Mouse (Mus musculus) cerebellum, postnatal 36 days (tissue): ENCODE data around the gene Trpm8.
A peak's percentile ranks its signal among the peaks of the same experiment; 100 is the strongest.

ENCODE experiments used
- DNase-seq, 2 experiments: peaks; one replicate each; pipeline ENCODE4 v3.0.0; 2021 to 2022; ENCODE audit warnings: mixed read lengths in 2 of 2

The Trpm8 gene

DNA sequence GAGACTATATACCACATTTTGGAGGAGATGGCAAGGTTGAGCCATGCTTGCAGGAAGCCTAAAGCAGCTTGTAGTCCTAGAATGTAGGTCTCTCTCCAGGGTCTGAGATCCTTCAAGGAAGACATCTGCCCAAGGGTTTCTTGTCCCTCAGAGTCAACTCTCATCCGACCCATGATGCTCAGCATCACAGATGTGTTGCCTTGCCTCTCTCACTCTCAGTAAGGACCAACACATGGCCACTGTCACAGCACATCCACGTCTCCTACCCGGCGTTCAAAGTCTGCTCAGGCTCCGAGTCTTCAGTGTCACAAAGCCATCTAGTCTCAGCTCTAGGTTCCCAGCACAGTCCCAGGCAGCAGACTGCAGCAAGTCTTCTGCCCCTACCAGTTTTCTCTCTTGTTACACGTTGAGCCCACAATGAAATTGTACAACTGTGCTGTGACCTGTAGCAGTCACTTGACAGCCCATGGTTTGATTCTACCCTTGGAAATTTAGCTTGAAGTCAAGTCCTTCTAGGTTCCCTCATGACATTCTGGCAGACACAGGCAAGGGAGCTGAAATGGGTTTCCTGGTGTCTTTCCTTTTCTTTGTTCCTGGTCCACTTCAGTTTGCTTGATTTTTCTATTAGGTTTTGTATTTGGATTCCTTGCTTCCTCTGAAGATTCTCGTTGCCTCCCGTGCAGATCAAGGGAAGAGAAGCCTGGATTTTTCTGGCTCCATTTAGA lies 27.0 kb downstream of the Trpm8 start:
- no peak for DNase-seq

DNA sequence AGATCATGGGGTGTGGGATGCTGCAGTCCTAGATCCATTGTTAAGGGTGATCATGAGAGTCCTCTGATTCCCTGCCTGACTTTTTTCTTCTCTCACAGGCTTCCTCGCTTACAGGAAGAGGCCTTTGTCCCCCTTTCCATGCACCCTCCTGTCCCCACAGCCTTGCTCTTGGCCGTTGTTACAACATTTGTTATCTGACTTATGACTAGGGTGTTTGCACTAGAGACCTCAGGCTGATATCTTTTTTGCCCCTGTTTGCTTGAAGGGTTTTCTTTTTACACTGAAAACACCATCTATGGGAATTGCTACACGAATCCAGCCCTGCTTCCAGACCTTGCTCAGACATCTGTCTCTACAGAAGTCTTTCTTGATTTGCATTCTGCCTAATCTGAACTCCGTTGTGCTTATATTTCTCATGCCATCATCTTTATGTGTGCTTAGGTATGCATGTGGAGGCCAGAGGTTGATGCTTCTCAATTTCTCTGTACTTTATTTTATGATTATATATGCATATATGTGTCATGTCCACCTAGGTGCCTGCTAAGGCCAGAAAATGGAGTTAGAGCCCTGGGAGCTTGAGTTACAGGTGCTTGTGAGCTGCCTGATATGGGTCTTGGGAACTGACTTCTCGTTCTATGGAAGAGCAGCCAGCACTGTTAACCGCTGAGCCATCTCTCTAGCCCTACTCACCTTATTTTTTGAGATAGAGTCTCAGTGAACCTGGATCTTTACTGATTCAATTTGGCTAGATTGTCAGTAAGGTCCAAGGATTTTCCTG lies 27.7 kb downstream of the Trpm8 start:
- no peak for DNase-seq

DNA sequence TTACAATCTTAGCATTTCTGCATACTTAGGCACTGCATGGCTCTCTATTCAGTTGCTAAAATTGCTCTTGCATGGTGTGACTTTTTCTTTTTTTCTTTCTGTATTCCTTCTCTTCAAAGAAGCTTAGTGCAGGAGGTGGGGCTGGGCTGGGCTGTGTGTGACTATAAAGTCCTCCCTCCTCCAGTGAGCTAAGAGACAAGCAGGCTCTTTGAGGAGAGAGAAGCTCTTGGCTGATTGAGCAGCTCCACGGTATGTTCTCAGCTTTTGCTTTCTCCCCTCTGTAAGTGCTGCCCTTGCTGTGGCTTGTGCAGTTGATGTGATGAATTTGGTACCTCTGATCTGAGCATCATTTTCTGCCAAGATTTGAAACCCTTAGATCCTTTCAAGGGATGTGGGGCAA lies 29.1 kb downstream of the Trpm8 start:
- no peak for DNase-seq

DNA sequence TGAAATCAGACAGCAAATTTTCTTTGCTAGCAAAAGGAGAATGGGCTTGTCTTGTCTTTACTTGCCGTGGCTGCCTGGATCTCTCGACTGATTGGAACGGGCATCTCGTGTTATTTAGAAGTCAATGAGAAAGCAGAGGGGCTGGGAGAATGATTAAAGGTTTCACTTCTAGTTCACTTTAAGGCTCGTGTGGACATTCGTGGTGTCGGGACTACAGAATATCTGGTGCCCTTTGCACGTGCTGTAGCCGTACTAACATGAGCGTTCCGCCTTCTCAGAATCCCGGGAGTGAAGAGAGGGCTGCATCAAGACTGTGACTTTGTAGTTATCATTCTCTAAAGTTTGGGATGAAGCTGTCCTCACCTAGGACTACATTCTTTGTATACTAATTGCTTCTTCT lies 29.7 kb downstream of the Trpm8 start:
- no peak for DNase-seq

DNA sequence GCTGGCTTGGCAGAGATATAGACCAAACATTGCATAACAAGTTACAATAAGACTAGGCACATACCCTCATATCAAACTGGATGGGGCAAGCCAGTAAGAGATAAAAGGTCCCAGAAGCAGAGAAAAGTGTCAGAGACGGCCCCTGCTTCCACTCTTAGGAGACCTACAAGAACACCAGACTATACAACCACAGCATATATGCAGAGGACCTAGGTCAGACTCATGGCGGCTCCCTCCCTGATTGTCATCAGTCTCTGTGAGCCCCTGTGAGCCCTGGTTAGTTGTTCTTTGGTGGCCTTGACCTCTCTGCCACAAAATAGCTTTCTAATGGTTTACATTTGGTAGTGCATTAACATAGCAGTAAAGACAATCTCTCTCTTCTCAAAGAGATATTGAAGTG lies 31.6 kb downstream of the Trpm8 start:
- DNase-seq, result no peak

DNA sequence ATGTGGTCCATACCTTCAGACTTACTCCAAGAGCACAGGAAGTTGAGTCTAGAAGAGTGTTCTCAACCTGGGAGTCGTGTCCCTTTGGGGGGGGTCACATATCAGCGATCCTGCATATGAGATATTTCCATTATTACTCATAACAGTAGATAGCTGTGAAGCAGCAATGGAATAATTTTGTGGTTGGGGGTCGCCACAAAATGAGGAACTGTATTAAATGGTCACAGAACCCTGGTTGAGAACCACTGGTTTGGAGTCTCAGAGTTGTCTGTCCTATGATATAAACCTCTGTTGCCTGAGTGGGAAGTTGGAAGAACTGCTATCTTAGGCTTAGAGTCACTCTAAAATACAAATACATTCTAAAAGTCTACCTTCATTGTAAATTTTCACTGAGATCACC lies 32.4 kb downstream of the Trpm8 start:
- no peak for DNase-seq

DNA sequence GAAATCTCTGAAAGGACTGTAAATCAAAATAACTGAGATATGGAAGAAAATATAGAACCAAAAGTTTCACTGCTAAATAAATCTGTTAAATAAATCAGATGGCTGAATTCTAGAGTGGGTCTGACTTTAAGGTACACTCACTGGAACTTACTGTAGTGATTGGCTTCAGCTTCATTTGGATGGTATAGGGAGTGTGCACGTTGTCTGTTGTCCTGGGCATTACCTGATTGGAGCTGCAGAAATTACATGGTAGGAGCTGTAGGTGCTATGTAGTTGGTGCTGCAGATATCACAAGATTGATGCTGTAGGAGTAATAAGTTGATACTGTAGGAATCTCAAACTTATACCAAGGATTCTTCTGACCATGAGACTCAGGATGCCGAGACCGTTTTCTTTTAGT lies 32.9 kb downstream of the Trpm8 start:
- DNase-seq, result no peak

DNA sequence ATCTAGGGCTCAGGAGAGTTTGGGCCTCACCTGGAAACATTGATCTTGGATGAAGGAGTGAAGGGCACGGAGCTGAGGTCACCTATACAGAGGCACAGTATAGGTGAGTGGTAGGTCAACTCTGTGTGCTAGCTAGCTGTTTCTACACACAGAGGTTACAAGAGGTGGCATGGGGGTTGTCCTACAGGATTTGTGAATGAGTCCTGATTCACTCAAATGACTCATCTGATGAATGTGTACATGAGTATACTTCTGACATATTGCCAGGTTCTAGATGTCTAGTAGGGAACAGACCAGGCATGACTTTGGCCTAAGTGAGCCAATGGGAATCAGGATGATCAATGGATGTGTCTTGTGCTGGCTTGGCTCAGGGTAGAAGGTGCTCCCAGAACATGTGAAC lies 39.8 kb downstream of the Trpm8 start:
- no peak for DNase-seq

DNA sequence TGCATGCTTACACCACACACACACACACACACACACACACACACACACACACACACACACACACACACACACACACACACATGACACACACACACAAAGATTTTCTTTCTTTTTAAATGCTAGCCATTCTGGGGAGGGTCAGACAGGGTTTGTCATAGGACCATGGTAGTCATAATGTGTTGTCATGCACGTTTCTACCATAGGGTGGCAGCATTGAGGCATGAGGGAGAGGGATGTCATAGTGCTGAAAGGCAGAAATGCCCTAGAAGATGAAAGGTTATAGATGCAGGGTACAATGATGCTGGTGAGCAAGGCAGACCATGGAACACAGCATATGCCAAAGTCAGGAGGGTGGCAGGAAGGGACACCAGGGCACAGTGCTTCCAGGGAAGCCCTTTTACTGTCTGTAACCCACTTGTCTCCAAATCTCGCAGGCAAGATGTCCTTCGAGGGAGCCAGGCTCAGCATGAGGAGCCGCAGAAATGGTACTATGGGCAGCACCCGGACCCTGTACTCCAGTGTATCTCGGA lies 41.1 kb downstream of the Trpm8 start:
- peak; percentile 78 to 86 for DNase-seq

DNA sequence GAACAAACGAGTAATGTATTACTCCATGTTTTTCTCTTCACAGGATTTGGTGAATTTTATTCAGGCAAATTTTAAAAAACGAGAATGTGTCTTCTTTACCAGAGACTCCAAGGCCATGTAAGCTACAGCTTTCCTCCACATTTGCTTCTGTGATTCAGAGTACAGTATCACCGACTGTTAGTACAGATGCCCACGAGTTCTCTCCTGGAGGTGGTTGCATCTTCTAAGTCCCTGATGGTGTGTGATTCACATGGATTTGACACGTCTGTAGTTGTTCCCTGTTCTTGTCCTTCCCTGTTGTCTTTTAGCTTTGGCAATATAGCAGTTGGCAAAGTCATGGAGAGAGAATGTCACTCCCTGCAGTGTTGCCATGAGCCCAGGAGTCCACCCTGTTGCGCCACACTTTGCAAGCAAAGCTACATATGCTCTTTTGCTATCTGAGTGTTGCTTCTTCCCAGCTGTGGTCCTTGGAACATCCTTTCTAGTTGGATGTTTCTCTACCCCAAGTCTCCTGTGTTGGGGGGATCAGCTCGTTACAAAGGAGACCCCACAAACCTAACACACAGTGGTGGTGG lies 43.4 kb downstream of the Trpm8 start:
- DNase-seq, result no peak

DNA sequence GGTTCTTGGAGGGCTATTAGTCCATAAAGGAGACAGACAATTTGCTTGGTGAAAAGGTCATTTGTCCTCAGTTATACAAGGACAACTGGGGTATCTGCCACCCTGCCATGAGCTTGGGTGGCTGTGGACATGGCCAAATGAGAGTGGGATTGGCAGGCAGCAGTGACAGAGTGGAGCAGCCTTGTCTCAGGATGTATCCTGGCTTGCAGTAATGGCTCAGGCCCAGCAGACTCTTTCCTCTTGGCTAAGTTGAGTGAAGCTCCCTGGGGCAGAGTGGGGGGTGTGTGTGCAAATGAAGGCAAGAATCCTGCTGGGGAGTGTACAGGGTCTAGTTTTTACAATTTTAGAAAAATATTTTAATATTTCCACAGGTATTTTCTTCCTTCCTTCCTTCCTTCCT lies 44.7 kb downstream of the Trpm8 start:
- DNase-seq, result peak; percentile 40 to 43

DNA sequence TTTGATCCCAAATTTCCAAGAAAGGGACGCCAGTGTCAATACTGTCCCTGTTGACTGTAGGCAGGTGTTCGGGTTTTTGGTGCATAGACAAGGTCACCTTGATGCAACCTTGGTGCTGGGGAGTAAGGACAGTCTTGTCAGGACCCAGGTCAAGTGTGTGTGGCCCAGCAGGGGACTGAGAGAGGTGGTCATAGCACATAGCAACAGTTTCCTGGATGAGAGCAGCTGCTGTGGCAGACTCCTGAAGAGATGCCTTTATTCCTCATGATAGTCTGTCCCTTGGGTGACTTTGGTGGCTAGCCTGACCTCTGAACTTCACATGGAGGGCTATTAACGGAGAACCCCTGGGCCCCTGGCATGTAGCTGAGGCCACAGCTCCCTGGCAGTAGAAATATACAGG lies 45.6 kb downstream of the Trpm8 start:
- DNase-seq, result no peak

DNA sequence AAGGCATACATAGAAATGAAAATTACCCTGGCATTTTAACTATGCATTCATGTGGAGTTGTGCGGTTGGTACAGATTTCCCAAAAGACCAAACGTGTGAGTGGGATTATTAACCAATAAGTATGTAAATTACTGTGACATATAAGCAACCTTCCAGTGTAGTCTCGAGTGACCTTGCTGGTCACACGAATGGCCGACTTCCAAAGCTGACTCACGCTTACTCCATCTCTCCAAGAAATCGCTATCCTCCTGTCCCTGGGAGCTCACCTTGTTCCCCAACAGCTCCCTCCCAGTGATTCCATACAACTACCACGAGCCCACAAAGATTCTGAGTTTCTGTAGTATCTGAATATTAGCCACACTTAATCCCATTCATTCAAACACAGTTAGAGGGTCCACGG lies 62.0 kb downstream of the Trpm8 start:
- DNase-seq, result no peak

DNA sequence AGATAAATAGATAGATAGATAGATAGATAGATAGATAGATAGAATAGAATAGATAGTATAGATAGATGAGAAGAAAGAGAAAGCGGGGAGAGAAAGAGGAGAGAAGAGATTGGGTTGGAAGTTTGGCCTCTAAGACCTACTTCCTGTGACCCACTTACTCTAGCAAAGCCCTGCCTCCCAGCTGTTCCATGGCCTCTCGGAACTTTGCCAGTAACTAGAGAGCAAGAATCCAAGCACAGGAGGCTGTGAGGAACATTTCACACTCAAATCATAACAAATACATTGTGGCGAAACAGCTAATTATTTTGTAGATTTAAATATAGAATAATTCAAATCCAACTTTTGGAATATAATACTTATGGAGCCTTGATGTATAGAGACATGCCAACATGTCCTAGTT lies 65.2 kb downstream of the Trpm8 start:
- DNase-seq, result no peak

DNA sequence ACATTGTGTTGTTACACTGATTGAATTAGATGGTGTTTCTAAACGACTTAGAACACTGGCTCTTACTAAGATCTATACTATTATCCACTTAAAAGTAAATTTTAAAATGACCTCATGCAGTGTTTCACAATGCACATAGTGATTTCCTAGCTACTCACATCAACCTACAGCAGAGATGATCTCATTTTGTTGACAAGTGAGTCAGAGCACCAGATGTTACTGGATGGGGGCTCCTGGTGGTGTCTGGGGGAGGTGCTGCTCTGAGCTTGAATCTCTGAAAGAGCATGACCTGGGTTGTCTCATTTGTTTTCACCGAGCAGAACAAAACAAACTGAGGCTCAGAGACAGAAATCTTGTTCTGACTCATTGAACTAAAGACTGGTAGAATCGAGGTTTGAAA lies 68.1 kb downstream of the Trpm8 start:
- no peak for DNase-seq

DNA sequence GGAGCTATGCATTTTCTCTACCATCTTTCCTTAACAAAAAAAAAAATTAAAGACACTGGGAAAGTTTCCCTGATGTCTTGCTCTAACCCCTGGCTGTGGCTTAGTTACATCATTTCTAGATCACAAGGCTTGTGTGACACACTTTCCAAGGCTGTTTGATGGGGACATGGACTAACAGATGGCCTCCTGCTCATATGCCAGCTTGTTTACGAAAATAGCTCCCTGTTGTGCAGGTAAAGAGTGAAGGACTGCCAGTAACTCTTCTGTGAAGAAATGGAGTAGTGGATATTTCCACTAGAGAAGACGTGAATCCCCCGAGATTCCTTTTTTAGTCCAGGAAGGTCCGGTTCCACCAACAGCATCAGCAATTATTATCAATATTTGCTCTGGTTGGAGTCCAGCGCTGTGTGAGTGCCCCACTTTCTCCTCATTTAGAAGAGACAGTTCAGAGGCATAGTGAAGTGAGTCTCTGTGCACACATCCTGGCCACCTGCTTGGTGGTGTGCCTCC lies 71.1 kb downstream of the Trpm8 start:
- DNase-seq, result peak; percentile 61 to 71

DNA sequence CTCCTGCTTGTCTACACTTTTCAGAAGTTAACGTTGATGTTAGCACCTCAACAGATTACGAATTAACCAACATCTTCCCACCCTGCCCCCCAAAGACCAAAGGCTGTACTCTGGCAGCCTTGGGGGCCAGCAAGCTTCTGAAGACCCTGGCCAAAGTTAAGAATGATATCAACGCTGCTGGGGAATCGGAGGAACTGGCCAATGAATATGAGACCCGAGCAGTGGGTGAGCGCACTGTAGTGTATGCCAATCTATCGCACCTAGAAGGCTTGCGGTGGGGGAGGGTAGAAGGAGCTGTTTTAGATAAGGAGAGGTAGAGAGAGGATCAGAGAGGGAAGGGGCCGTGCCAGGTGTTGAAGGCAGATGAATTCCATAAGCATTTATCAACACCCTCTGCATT lies 73.3 kb downstream of the Trpm8 start:
- DNase-seq, result no peak

DNA sequence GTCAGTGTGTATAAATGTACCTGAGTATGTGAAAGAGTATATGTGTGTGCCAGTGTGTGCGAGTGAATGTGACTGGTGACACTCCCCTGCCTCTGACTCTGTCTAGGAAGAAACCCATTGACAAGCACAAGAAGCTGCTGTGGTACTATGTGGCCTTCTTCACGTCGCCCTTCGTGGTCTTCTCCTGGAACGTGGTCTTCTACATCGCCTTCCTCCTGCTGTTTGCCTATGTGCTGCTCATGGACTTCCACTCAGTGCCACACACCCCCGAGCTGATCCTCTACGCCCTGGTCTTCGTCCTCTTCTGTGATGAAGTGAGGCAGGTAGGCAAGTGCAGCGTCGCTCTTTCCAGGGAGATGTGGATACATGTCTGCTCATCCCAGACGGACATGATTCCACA lies 77.6 kb downstream of the Trpm8 start:
- DNase-seq, result no peak

DNA sequence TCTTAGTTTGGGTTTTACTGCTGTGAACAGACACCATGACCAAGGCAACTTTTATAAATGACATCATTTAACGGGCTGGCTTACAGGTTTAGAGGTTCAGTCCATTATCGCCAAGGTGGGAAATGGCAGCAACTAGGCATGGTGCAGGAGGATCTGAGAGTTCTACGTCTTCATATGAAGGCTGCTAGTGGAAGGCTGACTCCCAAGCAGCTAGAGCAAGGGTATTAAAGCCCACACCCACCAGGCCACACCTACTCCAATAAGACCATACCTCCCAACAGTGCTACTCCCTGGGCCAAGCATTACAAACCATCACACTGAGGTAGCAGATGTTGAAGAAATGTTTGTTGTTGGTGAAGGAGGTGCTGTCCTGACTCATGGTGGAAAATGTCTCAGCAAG lies 78.2 kb downstream of the Trpm8 start:
- DNase-seq, result no peak

DNA sequence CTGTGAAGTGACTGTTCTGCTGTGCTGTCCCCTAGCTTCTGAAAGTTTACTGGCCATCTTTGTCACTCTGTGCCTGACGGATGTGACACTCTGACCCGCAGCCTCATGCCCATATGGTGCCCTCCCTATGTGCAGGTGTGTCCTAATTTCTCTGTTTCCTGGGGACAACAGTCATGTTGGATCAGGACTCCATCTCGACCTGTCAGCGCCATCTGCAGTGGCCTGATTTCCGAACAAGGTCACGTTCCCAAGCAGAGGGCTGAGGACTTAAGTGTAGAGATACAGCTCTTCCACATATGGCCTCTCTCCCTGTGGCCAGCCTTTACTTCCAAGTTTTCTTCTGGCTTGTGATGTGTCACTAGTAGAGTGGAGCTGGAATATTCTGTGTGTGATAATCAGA lies 79.2 kb downstream of the Trpm8 start:
- DNase-seq, result peak; percentile 71 to 74

DNA sequence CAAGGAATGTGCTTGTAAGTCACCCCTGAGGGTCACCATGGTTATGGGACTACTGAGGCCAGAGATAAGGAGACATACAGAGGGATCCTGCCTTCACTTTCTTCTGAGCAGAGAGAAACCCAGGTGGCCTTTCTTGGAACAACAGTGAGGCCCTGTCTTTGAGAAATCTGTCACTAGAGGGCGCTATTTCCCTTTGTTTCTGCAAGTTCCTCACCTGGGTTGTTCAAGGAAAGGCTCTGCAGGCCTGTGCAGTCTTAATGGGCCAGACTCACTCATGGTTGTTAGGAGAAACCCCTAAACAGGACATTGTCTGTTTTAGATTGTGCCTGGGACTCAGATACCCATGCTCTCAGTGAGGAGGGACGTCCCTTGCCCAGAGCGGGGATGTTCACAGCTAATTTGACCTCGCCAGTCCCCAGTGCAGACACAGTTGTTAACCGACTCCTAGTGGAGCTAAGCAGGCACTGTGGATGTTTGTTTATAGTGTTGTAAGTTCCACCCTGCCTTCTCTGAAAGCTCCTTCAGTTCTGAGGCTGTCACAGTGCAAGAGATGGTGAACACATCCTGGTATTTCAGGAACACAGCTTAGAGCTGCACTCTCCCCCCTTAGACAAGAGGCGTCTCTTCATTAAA lies 80.1 kb downstream of the Trpm8 start:
- DNase-seq, result peak; percentile 76 to 91

DNA sequence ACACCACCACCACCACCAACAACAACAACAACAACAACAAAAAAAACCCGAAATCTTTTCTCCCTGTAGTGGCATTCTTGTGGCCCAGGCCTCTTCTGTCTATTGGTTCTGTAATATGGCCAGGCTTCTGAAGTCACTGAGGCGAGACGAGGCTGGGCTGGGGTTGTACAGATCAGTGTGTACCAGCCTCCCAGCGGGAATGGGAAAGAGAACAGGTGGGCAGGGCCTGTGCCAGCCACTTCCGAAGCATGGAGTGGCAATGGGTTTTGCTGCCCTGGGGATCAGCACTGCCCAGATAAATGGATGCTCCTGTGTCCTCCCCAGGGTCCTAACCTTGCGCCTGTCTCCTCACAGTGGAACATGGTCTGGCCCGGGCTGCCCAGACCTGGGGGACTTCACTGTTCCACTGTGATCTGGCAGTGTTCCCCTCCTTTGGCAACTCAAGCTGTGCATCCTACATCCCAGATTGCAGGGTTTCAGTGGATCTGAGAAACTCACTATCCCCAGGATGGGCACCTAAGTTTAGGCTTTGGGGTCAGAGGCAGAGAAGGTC lies 80.7 kb downstream of the Trpm8 start:
- peak; percentile 89 to 95 for DNase-seq

DNA sequence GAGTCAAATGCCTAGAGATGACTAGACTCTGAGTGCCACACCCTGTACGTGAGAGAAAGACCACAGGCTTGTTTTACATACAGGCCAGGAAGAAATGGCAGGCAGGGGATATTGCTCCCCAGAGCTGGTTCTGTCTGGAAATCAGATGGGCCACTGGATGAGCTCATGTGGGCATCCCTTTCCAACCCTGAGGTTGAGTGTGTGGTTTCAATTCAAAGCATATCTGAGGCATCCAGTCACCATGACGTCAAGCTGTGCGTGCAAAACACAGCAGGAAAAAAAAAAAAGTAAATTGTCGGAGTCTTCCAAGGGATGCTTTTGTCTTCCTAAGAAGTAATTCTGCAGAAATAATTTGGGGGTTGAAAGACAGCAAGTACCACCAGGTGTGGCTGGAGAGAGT lies 83.6 kb downstream of the Trpm8 start:
- DNase-seq, result no peak
